Mouse (Mus musculus): ENCODE measurements around the gene Phldb3. TPM values are rescaled to one million over a fixed set of nuclear protein-coding genes. Genes with fewer than 3 reads are reported as not detected.
A peak's percentile ranks its signal among the peaks of the same experiment; 100 is the strongest.

Phldb3 gene
- polyA plus RNA-seq (2015; fragmentation: Nextera tagmentation; extraction: Ambion mirVana), result 0.35 and 0.39 TPM in 2 replicates

DNA sequence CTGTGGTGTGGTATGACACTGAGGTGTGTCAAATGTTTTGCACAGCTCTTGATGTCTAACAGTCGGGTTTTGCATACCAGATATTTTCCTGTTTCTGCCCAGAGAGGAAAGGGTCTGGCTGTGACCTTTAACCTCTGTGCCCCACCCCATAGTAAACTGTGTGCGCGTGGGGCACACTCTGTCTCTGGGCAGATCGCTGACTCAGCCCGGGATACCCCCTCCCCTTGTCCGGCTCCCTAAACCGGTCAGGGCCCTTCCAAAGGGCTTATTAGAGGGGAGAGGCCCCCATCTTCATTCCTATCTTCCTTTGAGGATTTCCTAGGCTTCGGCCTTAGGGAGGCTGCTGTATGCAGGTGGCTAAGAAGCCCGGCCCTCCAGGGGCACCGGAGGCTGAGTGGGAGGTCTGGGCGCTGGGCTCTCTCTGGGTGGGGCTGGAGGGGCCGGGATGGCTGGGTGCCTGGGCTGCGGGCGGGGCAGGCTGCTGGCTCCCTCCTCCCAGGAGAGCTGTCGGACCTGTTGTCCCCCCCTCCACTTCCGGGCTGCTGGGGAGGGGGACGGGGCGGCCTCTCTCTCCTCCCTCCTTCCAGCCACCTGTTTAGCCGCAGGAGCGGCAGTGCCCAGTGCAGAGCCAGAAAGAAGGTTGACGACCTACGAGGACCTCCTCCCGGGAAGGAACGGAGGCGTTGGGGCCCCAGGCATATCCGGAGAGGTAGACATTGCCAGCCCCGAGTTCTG is at the start of gene Phldb3:
Gene Phldb3, plus strand, starts transcription at position 620 of the 735 bp plus-strand sequence.
- peak within 1 kb of the TSS; percentile 57 for H3K4me3 ChIP-seq (replicated peaks)
- H3K9ac ChIP-seq, result peak within 1 kb of the TSS; percentile 53
- H3K27ac ChIP-seq, result peak within 1 kb of the TSS; percentile 84
- H3K27me3 ChIP-seq (replicated peaks), result peaks cover 19% of the 10 kb centered on the region
- WGBS, result 3% methylated on average over 23 of the region's 27 CpGs
- ATAC-seq, result peak; percentile 75
- H3K36me3 ChIP-seq, result no peaks in the 10 kb centered on the region
- H3K4me1 ChIP-seq (replicated peaks), result peaks cover 18% of the 10 kb centered on the region
- no peaks in the 10 kb centered on the region for H3K9me3 ChIP-seq
- H3K4me2 ChIP-seq (replicated peaks), result peak within 1 kb of the TSS; percentile 82

DNA sequence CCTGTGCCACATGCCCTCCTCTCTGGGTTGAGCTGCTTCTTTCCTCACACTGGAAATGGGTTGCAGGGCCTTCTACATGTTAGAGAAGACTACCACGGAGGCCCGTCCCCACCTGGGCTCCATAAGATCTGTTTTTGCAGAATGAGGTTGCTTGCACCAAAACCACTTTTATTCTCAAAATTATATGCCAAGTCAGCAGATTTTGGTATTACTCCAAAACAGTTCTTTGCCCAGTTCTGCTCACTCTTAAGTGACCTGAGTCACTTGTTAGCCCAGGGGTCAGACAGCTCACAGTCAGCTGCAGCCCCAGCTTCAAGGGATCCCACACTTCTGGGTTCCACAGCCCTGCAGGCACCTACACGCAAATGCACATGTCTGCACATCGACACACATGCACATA is 49.1 kb upstream of the Phldb3 start:
- H3K9me3 ChIP-seq, result no peaks in the 10 kb centered on the region
- no peaks in the 10 kb centered on the region for H3K27me3 ChIP-seq (replicated peaks)
- no peak for ATAC-seq
- H3K9ac ChIP-seq, result no peak overlapping the region
- no peak overlapping the region for H3K27ac ChIP-seq
- H3K36me3 ChIP-seq, result peaks cover 28% of the 10 kb centered on the region
- 95% methylated on average over 4 of the region's 4 CpGs for WGBS
- H3K4me1 ChIP-seq (replicated peaks), result no peaks in the 10 kb centered on the region
- H3K4me3 ChIP-seq (replicated peaks), result no peak overlapping the region
- H3K4me2 ChIP-seq (replicated peaks), result no peak overlapping the region

DNA sequence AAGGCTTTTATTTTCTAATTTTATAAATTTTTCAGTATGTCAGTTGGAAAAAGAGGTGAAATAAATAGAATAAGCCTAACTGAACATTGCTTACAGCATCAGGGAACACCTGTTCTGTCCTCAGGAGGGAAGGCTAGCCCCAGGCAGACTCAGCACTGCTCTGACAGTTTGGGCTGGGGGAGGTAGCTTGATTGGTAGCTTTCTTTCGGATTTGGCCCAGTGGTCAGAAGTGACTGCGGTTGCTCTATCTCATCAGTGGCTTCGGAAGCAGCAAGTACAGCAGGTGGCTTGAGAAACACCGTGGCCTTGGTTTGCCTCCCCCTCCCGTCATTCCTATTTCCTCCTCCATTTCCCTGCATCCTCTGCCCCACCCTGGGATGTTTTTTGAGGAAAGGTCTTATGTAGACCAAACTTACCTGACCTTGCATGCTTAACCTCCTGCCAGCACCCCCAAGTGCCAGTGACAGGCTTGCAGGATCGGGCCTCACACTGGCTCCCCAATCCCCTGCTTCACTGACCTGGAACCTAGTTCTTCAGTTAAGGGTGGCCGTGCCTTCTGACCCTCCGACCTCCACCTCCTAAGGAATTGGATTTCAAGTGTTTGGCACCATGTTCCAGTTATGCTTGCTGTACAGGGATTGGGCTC is 47.2 kb upstream of the Phldb3 start:
- WGBS, result 89% methylated on average over 8 of the region's 8 CpGs
- ATAC-seq, result no peak

DNA sequence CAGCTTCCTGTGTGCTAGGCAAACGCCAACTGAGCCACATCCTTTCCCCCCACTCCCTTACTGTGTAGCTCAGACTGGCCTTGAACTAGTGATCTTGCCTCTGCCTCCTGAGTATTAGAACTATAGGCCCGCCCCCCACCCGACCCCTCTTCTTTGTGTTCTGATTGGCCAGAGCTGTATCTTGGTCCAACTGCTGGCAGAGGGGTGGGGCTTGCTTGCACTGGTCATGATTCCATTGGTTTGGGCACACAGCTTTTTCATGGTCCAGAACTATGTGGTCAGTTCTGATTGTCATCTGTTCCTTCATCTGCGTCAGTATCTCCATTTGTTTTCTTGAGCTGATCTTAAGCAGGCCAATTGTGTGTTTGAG is 46.7 kb upstream of the Phldb3 start:
- Histone ChIP-seq H3K27me3 (replicated peaks) (no peaks in the 10 kb centered on the region), H3K9ac (no peak overlapping the region), H3K4me3 (replicated peaks) (no peak overlapping the region), H3K27ac (no peak overlapping the region), H3K4me2 (replicated peaks) (no peak overlapping the region), H3K9me3 (no peaks in the 10 kb centered on the region), H3K4me1 (replicated peaks) (no peaks in the 10 kb centered on the region), H3K36me3 (peaks cover 48% of the 10 kb centered on the region)
- 91% methylated on average over 4 of the region's 4 CpGs for WGBS
- ATAC-seq, result no peak; the same call in 1 of the 2 replicates

More for the DNA sequence above, 47.2 kb upstream of the Phldb3 start:
- Histone ChIP-seq H3K27me3 (replicated peaks) (no peaks in the 10 kb centered on the region), H3K4me2 (replicated peaks) (no peak overlapping the region), H3K36me3 (peaks cover 46% of the 10 kb centered on the region), H3K4me1 (replicated peaks) (no peaks in the 10 kb centered on the region), H3K9me3 (no peaks in the 10 kb centered on the region), H3K27ac (no peak overlapping the region), H3K4me3 (replicated peaks) (no peak overlapping the region), H3K9ac (no peak overlapping the region)

DNA sequence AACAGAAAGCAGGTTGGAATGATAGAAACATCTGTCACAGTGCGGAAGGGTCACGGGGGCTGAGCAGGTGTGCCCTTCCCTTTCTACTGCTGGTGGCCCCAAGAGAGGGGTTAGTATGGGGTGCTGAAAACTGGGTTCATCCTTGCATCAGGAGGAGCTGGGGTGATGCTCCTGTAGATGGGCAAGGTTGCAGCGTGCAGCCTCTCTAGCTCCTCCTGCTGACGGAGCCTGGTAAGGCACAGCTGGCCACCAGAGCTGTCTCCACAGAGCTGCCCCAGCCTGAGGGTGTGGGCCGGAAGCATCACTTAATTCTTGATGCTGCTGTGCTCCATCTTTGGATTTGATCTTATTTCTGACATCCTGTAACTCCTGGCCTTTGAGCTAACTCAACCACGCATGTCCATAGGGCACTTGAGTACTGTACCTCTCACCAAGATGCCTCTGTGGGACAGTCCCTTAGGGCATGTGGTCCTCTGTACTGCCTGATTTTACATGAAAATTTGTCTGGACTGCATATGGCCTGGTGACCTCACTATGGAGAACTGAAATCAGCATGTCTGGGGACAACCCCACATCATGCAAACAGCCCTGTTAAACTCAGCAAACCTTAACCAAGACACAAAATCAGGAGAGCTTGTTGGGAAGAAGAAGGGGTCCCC is 45.8 kb upstream of the Phldb3 start:
- Histone ChIP-seq H3K27me3 (replicated peaks) (no peaks in the 10 kb centered on the region), H3K4me2 (replicated peaks) (no peak overlapping the region), H3K27ac (no peak overlapping the region), H3K36me3 (peaks cover 45% of the 10 kb centered on the region), H3K9ac (no peak overlapping the region), H3K4me1 (replicated peaks) (no peaks in the 10 kb centered on the region), H3K9me3 (no peaks in the 10 kb centered on the region), H3K4me3 (replicated peaks) (no peak overlapping the region)
- ATAC-seq, result peak; percentile 72
- 62% methylated on average over 6 of the region's 6 CpGs for WGBS

DNA sequence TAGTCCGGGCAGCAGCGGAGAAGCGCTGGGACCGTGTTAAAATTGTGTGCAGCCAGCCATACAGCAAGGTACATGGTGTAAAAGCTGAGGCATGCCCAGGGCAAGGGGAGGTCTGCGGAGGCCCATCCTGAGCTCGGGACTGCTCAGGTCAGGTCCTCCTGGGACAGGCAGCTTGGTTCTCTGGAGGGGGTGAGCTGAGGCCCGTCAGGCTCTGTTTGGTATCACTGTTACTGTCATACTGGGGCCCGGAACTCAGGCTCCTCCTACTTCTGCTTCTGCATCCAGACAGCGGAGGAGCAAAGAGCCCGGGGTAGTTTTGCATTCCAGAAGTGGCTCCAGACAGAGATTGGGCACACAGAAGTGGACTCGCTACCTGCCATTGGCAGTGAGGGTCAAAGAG is 44.9 kb upstream of the Phldb3 start:
- no peak overlapping the region for H3K4me3 ChIP-seq (replicated peaks)
- 92% methylated on average over 11 of the region's 11 CpGs for WGBS
- H3K36me3 ChIP-seq, result peaks cover 44% of the 10 kb centered on the region
- no peak for ATAC-seq
- no peaks in the 10 kb centered on the region for H3K9me3 ChIP-seq
- no peaks in the 10 kb centered on the region for H3K4me1 ChIP-seq (replicated peaks)
- H3K27ac ChIP-seq, result no peak overlapping the region
- H3K4me2 ChIP-seq (replicated peaks), result no peak overlapping the region
- no peaks in the 10 kb centered on the region for H3K27me3 ChIP-seq (replicated peaks)
- H3K9ac ChIP-seq, result no peak overlapping the region

DNA sequence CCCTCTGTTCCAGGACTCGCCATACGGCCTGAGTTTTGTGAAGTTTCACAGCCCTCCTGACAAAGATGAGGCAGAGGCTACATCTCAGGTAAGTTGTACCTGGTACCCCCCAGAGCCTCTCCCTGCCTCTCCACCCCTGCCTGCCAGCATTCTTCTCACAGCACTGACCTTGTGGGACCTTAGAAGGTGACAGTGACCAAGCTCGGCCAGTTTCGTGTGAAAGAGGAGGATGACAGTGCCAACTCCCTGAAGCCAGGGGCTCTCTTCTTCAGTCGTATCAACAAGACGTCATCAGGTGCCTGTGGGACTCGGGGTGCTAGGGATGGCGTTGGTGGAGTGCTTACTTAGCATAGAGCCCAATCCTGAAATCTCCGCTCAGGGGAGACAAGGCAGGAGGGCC is 44.4 kb upstream of the Phldb3 start:
- Histone ChIP-seq H3K27ac (no peak overlapping the region), H3K9me3 (no peaks in the 10 kb centered on the region), H3K9ac (no peak overlapping the region), H3K4me2 (replicated peaks) (no peak overlapping the region), H3K36me3 (peaks cover 48% of the 10 kb centered on the region), H3K4me3 (replicated peaks) (no peak overlapping the region), H3K4me1 (replicated peaks) (no peaks in the 10 kb centered on the region), H3K27me3 (replicated peaks) (no peaks in the 10 kb centered on the region)
- 95% methylated on average over 9 of the region's 9 CpGs for WGBS
- ATAC-seq, result no peak

DNA sequence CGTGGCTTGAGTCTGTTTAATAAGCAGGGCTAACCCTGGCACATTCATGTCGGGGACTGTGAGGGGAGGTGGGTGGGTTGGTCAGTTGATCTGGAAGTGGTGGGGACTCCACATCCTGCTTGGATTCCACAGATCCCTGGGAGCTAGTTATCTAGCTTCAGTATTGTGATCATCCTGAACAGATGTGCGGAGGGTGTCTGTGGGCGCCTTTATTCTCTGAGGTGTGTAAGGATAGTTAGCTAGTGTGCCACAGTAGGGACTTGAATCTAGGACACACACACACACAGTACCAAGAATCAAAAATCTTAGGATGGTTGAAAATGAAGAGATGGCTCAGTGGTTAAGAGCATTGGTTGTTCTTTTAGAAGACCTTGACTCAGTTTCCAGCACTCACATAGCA is 42.1 kb upstream of the Phldb3 start:
- peaks cover 43% of the 10 kb centered on the region for H3K36me3 ChIP-seq
- H3K4me2 ChIP-seq (replicated peaks), result no peak overlapping the region
- no peaks in the 10 kb centered on the region for H3K4me1 ChIP-seq (replicated peaks)
- no peak overlapping the region for H3K27ac ChIP-seq
- no peaks in the 10 kb centered on the region for H3K27me3 ChIP-seq (replicated peaks)
- WGBS, result 89% methylated on average over 4 of the region's 4 CpGs
- H3K4me3 ChIP-seq (replicated peaks), result no peak overlapping the region
- no peak for ATAC-seq
- no peaks in the 10 kb centered on the region for H3K9me3 ChIP-seq
- no peak overlapping the region for H3K9ac ChIP-seq

DNA sequence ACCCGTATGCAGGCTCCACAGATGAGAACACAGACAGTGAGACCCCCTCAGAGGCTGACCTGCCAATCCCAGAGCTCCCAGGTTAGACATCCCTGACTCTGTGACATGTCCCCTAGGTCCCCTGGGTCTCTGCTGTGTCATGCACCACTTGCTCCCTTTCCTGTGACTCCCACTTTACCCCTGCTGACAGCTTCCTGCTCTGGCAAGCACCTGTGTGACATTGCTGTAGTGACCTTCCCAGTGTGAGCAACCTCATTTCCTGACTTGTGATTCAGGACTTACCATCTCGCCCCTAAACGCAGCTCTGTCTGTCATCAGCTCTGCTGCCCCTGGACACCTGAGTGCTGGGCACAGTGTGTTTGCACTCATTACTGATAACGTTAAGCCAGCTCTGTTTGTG is 39.5 kb upstream of the Phldb3 start:
- WGBS, result 68% methylated on average over 4 of the region's 4 CpGs
- no peaks in the 10 kb centered on the region for H3K9me3 ChIP-seq
- no peak overlapping the region for H3K4me3 ChIP-seq (replicated peaks)
- H3K9ac ChIP-seq, result no peak overlapping the region
- ATAC-seq, result no peak
- H3K27me3 ChIP-seq (replicated peaks), result no peaks in the 10 kb centered on the region
- no peak overlapping the region for H3K4me2 ChIP-seq (replicated peaks)
- H3K27ac ChIP-seq, result no peak overlapping the region
- H3K36me3 ChIP-seq, result peaks cover 36% of the 10 kb centered on the region
- no peaks in the 10 kb centered on the region for H3K4me1 ChIP-seq (replicated peaks)

DNA sequence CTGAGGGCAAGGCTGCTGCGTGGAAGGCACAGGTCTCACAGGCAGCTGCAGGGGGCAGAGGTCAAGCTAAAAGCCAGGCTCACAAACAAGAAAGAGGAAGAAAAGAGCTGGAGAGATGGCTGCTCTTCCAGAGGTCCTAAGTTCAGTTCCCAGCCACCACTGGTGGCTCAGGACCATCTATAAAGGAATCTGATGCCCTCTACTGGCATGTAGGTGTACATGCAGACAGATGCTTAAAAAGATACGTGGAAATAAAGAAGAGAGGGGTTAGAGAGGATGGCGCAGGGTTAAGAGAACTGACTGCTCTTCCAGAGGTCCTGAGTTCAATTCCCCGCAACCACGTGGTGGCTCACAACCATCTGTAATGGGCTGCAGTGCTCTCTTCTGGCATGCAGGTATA is 38.1 kb upstream of the Phldb3 start:
- peaks cover 23% of the 10 kb centered on the region for H3K36me3 ChIP-seq
- peak; percentile 21; the same call in 1 of the 2 replicates for ATAC-seq

DNA sequence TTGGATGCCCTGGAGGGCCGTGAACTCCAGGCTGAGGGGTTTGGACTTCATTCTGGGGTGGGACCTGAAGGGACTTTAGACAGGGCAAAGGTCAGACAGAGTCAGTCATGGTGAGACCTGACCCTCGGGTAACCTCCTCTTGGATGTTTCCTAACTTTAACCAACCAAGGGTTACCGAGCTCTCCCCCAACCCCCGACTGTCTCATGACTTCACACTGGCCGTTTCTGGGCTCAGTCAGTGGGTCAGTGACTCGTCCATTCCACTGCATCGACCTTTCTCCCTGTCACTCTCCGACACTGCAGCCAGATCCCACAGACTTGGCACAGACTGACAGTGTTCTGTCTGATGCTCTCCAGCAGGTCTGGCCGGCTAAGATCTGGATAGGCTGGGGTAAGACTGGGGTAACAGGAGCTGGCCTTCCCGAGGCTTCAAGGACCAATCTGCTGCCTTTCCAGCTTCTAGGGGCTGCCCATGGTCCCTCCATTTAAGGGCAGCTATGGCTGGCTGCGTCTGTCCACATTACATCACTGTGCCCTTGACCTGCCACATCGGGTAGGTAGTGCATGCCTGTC is 36.3 kb upstream of the Phldb3 start:
- 0 out of 2 replicates have a peak, but pooled peaks have one; percentile 19 for ATAC-seq
- Histone ChIP-seq H3K27ac (no peak overlapping the region), H3K36me3 (0 out of 2 replicates have a peak, but pooled peaks cover 13% of the 10 kb centered on the region), H3K9me3 (no peaks in the 10 kb centered on the region), H3K4me1 (replicated peaks) (no peaks in the 10 kb centered on the region), H3K27me3 (replicated peaks) (no peaks in the 10 kb centered on the region), H3K4me2 (replicated peaks) (no peak overlapping the region), H3K4me3 (replicated peaks) (no peak overlapping the region), H3K9ac (no peak overlapping the region)
- WGBS, result 58% methylated on average over 12 of the region's 12 CpGs

More for the DNA sequence above, 38.1 kb upstream of the Phldb3 start:
- Histone ChIP-seq H3K4me2 (replicated peaks) (no peak overlapping the region), H3K4me3 (replicated peaks) (no peak overlapping the region), H3K9ac (no peak overlapping the region), H3K4me1 (replicated peaks) (no peaks in the 10 kb centered on the region), H3K27me3 (replicated peaks) (no peaks in the 10 kb centered on the region), H3K9me3 (no peaks in the 10 kb centered on the region), H3K27ac (no peak overlapping the region)
- 54% methylated on average over 5 of the region's 5 CpGs for WGBS

DNA sequence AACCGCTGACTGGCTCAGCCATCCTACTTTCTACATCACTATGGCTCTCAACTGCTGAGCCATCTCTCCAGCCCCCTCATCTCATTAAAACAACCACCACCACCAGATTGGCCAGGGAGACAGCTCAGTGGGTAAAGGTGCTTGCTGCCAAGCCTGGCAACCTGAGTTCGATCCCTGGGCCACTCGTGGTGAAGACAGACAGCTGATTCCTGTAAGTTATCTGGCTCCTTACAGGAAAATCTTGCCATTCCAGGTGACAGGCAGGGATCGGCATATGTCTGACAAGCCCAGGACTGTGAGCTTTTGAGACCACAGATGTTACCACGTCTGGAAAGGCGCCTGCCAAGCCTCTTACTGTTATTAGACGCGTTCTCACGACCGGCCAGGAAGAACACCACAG is 32.8 kb upstream of the Phldb3 start:
- WGBS, result 92% methylated on average over 10 of the region's 10 CpGs

More for the DNA sequence above, 32.8 kb upstream of the Phldb3 start:
- Histone ChIP-seq H3K27ac (no peak overlapping the region), H3K9me3 (no peaks in the 10 kb centered on the region), H3K9ac (no peak overlapping the region), H3K36me3 (no peaks in the 10 kb centered on the region), H3K4me1 (replicated peaks) (no peaks in the 10 kb centered on the region), H3K4me2 (replicated peaks) (no peak overlapping the region), H3K4me3 (replicated peaks) (no peak overlapping the region), H3K27me3 (replicated peaks) (no peaks in the 10 kb centered on the region)
- no peak for ATAC-seq
